Mouse (Mus musculus) naive thymus-derived CD4-positive, alpha-beta T cell, adult 2 months (primary cell): ENCODE data around the gene Vasp.

Experiments
- DNase-seq: peaks from one replicate; pipeline ENCODE4 v3.0.0-alpha.2; 2011; ENCODE audit warnings: low read depth

The Vasp gene

GRCm38 (mm10) chr7:19210010-19210409 is 61.6 kb downstream of the Vasp start:
- DNase-seq = no peak

- DNase-seq = no peak
Observed at GRCm38 (mm10) chr7:19209494-19209893, 62.1 kb downstream of the Vasp start.

- no peak for DNase-seq
Observed at GRCm38 (mm10) chr7:19208944-19209472, 62.6 kb downstream of the Vasp start.

GRCm38 (mm10) chr7:19208201-19208910 is 63.3 kb downstream of the Vasp start:
- DNase-seq = no peak
